Mouse (Mus musculus) spleen, postnatal 4 days (tissue): ENCODE measurements around the gene Asb8.

Source experiments
- DNase-seq, 2 experiments: peaks; one replicate each; pipeline ENCODE4 v3.0.0; 2022; ENCODE audit warnings: low spot score in 2 of 2

Asb8 gene

DNA sequence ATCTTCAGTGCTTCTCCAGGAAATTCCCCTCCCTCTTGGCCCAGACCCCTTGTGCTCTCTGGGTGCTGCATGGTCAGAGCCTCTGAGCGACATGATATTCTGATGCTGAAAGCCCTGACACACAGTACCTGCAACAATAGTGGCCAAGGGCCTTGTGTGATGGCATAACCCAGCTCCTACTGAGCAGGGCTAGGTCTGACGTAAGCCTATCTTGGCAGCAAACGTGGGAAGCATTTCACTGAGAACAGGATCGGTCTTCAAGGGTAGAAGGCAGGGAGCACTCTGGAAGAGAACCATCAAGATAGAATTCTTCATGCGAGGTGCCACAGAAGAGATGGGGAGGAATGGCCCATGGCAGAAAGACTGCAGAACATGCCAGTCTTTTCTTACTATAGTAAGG is at the start of gene Asb8:
Gene Asb8, minus strand, starts transcription at position 101 of the 400 bp plus-strand sequence.
- no peak for DNase-seq

DNA sequence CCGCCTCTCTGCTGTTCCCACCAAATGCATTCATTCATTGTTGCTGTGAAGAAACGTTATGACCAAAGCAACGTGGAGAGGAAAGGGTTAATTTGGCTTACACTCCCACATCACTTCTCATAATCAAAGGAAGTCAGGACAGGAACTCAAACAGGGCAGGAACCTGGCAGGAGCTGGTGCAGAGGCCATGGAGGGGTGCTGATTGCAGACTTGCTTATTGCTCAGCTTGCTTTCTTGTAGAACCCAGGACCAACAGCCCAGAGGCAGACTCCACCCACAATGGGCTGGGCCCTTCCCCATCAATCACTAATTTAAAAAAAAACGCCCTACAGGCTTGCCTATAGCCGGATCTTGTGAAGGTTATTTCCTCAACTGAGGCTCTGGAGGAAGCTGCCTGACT is 48.7 kb upstream of the Asb8 start:
- no peak for DNase-seq

GRCm38 (mm10) chr15:98213336-98213870 is 48.0 kb upstream of the Asb8 start:
- DNase-seq, result no peak

- no peak for DNase-seq
Observed at GRCm38 (mm10) chr15:98209676-98210075, 44.3 kb upstream of the Asb8 start.

DNA sequence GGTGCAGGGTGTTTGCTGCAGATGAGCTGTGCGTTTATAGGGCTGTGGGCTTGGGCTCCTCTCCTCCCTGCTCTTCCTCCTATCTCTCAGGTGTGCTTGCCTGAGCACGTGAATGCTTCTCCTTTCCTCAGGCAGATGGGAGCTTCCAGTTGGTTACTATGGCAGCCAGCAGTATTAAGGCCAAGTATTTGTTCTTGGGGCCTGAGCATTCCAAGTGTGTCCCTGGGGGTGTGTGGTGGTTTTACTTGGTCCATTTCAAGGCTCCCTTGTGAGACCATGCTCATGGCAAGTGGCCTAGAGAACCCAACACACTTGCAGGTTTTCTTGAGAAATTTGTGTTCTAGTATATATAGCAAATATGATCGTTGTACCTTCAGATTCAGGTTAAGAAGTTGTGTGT is 30.0 kb upstream of the Asb8 start, which contains the start of gene Olfr288:
Gene Olfr288, minus strand, starts transcription at position 101 of the 400 bp plus-strand sequence.
- no peak for DNase-seq

GRCm38 (mm10) chr15:98184456-98184855 is 19.0 kb upstream of the Asb8 start:
- no peak for DNase-seq

- no peak for DNase-seq
Observed at GRCm38 (mm10) chr15:98181856-98182570, 16.6 kb upstream of the Asb8 start.

GRCm38 (mm10) chr15:98181132-98181711 is 15.8 kb upstream of the Asb8 start:
- peak; percentile 76 to 85 for DNase-seq

DNA sequence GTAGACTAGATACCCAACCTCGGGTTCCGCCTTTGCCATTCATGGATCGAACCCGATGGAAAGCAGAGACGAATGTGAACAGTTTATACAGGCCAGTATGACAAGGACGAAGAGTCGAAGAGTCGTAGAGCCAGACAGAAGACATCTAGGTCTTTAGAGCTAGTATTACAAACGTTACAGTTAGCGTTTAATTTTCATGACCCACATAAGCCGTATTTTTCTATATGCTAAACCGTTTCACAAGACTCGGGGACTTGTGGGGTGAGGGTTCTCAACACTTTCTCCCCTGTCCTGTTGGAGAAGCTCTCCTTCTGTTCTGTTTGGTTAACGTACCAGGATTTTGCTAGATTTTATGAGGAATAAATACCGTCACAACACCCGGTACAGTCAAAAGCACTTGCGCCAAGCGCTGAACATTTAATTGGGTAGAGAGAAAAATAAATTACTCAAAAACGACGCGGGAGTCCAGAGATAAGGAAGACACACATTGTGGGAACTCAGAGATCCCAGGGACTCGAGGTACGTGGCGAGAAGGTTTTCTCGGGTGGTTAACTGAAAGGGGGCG is 15.2 kb upstream of the Asb8 start:
- DNase-seq, result no peak

DNA sequence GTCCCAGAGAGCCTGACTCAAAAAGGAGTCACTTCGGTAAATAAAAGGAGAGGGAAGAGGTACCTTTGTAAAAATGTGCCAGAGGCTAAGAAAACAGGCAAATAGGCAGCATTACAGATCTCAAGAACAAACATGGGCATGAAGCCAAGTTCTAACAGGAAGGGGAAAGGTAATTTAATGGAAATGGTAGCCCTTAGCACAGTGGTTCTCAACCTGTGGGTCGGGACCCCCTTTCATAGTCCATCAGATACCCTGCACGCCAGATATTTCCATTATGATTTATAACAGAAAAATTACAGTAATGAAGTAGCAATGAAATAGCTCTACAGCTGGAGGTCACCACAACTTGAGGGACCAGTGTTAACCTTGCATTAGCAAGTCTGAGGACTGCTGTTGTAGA is 11.9 kb upstream of the Asb8 start:
- DNase-seq, result no peak

GRCm38 (mm10) chr15:98173821-98174220 is 8.4 kb upstream of the Asb8 start:
- DNase-seq, result no peak

DNA sequence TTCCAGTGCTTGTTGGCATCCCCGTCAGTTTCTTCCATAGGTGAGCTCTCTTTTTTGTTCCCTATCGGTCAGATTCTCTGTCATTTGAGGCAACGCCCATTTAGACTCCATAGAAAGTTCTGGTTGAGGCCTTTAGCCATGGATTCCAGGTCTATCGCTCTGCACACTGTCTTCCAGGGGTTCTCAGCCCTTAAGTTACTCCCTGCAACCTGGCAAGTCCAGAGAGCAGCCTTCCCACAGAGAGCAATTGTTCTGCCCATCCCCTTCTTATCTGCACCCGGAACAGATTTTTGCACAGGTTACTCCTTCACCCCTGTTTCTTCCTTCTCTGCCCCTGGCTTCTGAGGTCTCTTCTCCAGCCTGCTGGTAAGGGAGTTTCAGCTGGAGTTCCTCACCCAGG is 6.7 kb upstream of the Asb8 start:
- no peak for DNase-seq

GRCm38 (mm10) chr15:98170917-98171316 is 5.5 kb upstream of the Asb8 start:
- no peak for DNase-seq

- no peak for DNase-seq
Observed at GRCm38 (mm10) chr15:98170365-98170764, 4.9 kb upstream of the Asb8 start.

DNA sequence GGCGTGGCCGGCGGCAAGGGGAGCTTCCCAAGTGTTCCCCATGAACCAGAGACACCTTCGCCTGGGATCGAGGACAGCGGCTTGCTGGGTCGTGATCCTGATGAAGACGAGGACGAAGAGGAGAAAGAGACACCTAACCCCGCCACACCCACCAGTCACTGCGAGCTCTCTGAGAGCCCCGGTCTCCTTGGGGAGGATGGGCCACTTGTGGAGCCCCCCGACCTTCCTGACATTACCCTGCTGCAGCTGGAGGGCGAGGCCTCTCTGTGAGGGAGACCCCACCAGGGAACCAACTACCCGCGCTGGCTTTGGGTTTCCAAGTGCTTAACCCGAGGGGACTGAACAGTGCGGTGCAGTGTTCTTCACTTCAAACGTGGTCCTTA is 3.2 kb upstream of the Asb8 start:
- no peak for DNase-seq

- peak; percentile 22 to 68 for DNase-seq
Observed at GRCm38 (mm10) chr15:98167645-98168621, 2.5 kb upstream of the Asb8 start.

DNA sequence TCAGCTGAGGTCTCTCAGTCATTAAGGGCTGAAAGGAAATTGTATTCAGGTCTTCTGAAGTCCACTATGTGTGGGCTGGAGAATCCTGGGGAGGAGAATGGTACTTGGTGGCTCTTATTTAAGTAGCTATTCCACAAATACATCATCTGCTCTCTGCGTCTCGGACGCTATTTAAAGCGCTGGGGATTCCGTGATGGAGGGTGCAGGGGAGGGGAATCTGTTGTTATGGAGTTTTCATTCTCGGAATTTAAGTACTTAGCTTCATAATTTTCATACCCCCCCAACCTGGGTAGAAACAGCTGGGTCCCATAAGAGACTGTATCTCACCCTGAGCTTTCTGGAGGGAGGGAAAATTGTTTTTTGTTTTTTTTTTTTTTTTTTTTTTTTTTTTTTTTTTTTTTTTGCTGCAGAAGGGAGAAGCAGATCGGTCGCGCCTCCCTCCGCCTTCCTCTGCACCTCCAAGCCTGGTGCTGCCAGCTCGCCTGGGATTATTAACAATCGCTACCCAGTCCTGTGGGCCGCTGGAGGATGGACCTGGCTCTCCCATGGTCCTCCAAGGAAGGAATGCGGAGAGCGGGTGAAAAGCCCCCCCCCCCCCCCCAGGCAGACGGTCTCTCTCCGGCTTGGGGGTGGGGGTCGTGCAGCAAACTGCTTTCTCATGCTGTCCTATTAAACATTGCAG is 1.7 kb upstream of the Asb8 start, which contains the start of gene Ccdc184:
Gene Ccdc184, plus strand, starts transcription at position 196 of the 682 bp plus-strand sequence.
- DNase-seq, result no peak

- DNase-seq, result no peak
Observed at GRCm38 (mm10) chr15:98162561-98162960, 2.9 kb downstream of the Asb8 start.

DNA sequence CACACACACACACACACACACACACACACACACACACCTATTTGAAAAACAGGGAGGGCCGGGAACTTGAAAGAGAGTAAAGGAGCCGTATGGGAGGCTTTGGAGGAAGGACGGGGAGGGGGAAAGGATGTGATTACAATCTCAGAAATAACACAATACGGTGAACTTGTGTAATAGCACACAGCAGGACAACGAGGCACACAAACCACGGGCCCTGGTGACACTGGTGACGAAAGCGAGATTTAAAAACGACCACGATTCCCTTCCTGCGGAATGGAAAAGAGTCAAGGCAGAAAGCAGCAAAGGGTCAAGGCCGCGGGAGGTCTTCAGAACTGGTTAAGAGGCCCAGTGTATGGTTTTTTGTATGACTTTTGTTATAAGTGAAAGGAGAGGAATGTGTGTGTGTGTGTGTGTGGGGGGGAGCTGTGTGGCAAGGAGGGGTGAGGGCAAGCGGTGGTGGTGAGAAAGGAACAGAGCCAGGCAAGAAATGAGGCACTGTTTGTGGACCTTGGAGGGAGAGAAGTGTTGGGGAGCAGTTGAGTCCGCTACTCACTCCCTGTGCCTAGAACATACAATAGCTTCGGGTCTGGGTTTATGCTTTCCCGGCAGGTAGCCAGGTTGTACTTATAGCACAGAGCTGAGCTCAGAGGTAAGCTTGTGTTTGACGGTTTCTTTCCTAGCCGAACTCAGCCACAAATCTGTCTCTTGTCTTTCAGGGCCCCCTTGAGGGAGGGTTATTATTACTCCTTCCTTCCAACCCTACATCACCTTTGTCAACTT is 4.2 kb downstream of the Asb8 start:
- no peak for DNase-seq

DNA sequence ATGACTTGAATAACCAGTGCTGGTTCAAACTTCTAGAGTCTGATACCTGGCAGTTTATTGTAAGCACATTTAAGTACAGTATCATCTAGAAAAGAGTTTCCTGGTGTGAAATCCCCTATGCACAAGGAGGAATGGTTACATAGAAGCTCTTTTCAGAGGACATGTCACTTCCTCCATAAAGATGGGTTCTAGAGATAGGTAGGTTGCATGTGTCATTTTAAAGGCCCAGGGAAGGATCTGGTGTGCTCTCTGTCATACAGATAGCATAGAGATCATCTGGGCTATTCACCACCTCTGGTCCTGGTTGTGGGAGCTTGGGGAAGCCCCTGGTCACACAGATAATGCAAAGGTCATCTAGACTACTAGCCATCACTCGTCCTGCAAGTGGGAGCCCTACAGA is 8.2 kb downstream of the Asb8 start:
- DNase-seq, result no peak
